In the genomic region with DNA sequence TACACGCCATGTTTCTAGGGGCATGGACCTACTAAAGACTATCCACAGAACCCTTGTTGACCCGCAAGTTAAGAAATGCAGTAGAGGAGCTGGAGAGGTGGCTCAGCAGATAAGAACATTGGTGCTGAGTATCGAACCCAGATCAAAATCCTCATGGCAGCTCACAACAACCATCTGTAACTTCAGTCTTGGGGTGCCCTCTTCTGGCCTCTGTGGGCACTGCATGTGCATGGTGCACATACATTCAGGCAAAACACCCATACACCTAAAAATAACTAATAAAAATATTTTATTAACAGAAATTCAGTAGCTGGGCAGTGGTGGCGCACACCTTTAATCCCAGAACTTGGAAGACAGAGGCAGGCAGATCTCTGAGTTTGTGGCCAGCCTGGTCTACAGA, we compare ENCODE assay signal across 9 mouse cellular contexts. TPM values are rescaled to one million over a fixed set of nuclear protein-coding genes. Genes with fewer than 3 reads are reported as not detected.
A peak's percentile ranks its signal among the peaks of the same experiment; 100 is the strongest.
DNase-seq lines count a peak whose midpoint lies in the region; ATAC-seq and TF ChIP-seq lines count a peak whose summit lies in the region.
"Had no signal": no experiment of that assay in that cellular context is flagged by ENCODE, and none has a peak within 500 bp of the region (broad histone marks: within the 10 kb centered on the region; RNA-seq: fewer than 3 reads in every experiment).

No protein-coding gene starts in this region.

- TF ChIP-seq POLR2A in liver, adult 2 months (IDR thresholded peaks at IDR 0.05; ENCODE audit: extremely low read depth, insufficient read depth, low read length), result no peak

- peaks cover 10% of the 10 kb centered on the region for H3K27me3 ChIP-seq in liver, adult 2 months (ENCODE audit: control insufficient read depth, insufficient read depth, low read length)
- peaks cover 28% of the 10 kb centered on the region for H3K27me3 ChIP-seq in liver, embryonic 11.5 days (replicated peaks; ENCODE audit: control insufficient read depth, insufficient read depth, low read length)
- H3K27me3 ChIP-seq in midbrain, postnatal 0 days (ENCODE audit: insufficient read depth, low read length), result peaks cover 20% of the 10 kb centered on the region

- no peak for ATAC-seq in liver, embryonic 11.5 days (replicated peaks; ENCODE audit: low FRiP score)
- no peak for ATAC-seq in midbrain, postnatal 0 days (ENCODE audit: low FRiP score)

- no peaks in the 10 kb centered on the region for H3K36me3 ChIP-seq in liver, adult 2 months (ENCODE audit: control insufficient read depth, insufficient read depth, low read length)
- no peaks in the 10 kb centered on the region for H3K36me3 ChIP-seq in liver, embryonic 11.5 days (ENCODE audit: control insufficient read depth, insufficient read depth, low read length)
- H3K36me3 ChIP-seq in midbrain, postnatal 0 days (ENCODE audit: insufficient read depth, low read length), result no peaks in the 10 kb centered on the region

- no peak overlapping the region for H3K9ac ChIP-seq in liver, adult 2 months (ENCODE audit: low read depth, low read length)
- H3K9ac ChIP-seq in liver, embryonic 11.5 days (ENCODE audit: low read depth, low read length), result no peak overlapping the region
- no peak overlapping the region for H3K9ac ChIP-seq in midbrain, postnatal 0 days (replicated peaks; ENCODE audit: low read length, poor library complexity, severe bottlenecking)

- no peaks in the 10 kb centered on the region for H3K9me3 ChIP-seq in liver, embryonic 11.5 days (ENCODE audit: control insufficient read depth, low read length)
- H3K9me3 ChIP-seq in midbrain, postnatal 0 days (ENCODE audit: low read length), result no peaks in the 10 kb centered on the region

- no peak overlapping the region for H3K27ac ChIP-seq in liver, adult 2 months (replicated peaks; ENCODE audit: insufficient read depth, low read depth, low read length)
- no peak overlapping the region for H3K27ac ChIP-seq in liver, embryonic 11.5 days (ENCODE audit: low read depth, low read length)
- no peak overlapping the region for H3K27ac ChIP-seq in midbrain, postnatal 0 days (ENCODE audit: low read depth, low read length)

- no peaks in the 10 kb centered on the region for H3K4me1 ChIP-seq in liver, adult 2 months (ENCODE audit: control insufficient read depth, insufficient read depth, low read length)
- H3K4me1 ChIP-seq in liver, embryonic 11.5 days (replicated peaks; ENCODE audit: control insufficient read depth, insufficient read depth, low read length), result 0 out of 2 replicates have a peak, but pooled peaks cover 4% of the 10 kb centered on the region
- no peaks in the 10 kb centered on the region for H3K4me1 ChIP-seq in midbrain, postnatal 0 days (ENCODE audit: insufficient read depth, low read length)
- H3K4me1 ChIP-seq: megakaryocyte, embryonic 14.5 days had no signal

- TF ChIP-seq CTCF in liver, adult 2 months (IDR thresholded peaks at IDR 0.05; ENCODE audit: low read depth, low read length), result peak; percentile 48; the same call in 1 of the 2 replicates
- peak; percentile 72 for TF ChIP-seq CTCF in midbrain, postnatal 0 days (IDR thresholded peaks at IDR 0.05)

- no peak overlapping the region for H3K4me2 ChIP-seq in liver, embryonic 11.5 days
- no peak overlapping the region for H3K4me2 ChIP-seq in midbrain, postnatal 0 days (ENCODE audit: low read depth, low read length, poor library complexity, severe bottlenecking)

- WGBS in liver, adult 2 months, result 94% methylated on average over 4 of the region's 4 CpGs
- WGBS in liver, embryonic 11.5 days, result 86% methylated on average over 4 of the region's 4 CpGs
- 80% methylated on average over 4 of the region's 4 CpGs for WGBS in midbrain, postnatal 0 days

- no peaks in the 10 kb centered on the region for H3K79me2 ChIP-seq in liver, adult 2 months (ENCODE audit: control insufficient read depth, insufficient read depth, low read length)

- H3K4me3 ChIP-seq in liver, adult 2 months (ENCODE audit: insufficient read depth, low read depth, low read length), result no peak overlapping the region
- H3K4me3 ChIP-seq in liver, embryonic 11.5 days (ENCODE audit: low read depth, low read length), result no peak overlapping the region
- no peak overlapping the region for H3K4me3 ChIP-seq in midbrain, postnatal 0 days (ENCODE audit: low read depth, low read length)
- H3K4me3 ChIP-seq: megakaryocyte, embryonic 14.5 days had no signal

- peak; percentile 42 to 67 for DNase-seq in cerebellum, postnatal 14 days
- no peak for DNase-seq in cerebellum, adult 9-11 months
- no peak for DNase-seq in liver, adult 2 months (ENCODE audit: extremely low read depth, low read depth, low spot score)
- no peak for DNase-seq in liver, embryonic 11.5 days (ENCODE audit: low spot score)
- DNase-seq in brain, adult 2 months (ENCODE audit: low read depth, low spot score), result peak; percentile 17
- DNase-seq in midbrain, postnatal 0 days (ENCODE audit: low spot score), result peak; percentile 21
- DNase-seq in MN1 (ENCODE audit: low spot score), result no peak
- no peak for DNase-seq in layer of hippocampus, adult 9-11 months

RNA-seq across cellular contexts. Expression of gene Jph2, which starts 54.1 kb away (rescaled TPM):
- 0.07 and 0.09 TPM in 2 replicates for total RNA-seq in liver, adult 2 months (2014; rRNA removed)
- polyA plus RNA-seq in liver, adult 2 months (2012; rRNA removed), result 0.07 and 0.10 TPM in 2 replicates
- polyA plus RNA-seq in liver, embryonic 11.5 days (2014; fragmentation: Nextera tagmentation; extraction: Ambion mirVana), result 0.19 and 0.26 TPM in 2 replicates
- total RNA-seq in midbrain, postnatal 0 days (2014; rRNA removed), result 2.3 and 3.5 TPM in 2 replicates
- polyA plus RNA-seq in midbrain, postnatal 0 days (2015; fragmentation: Nextera tagmentation; extraction: Ambion mirVana), result 1.5 and 2.2 TPM in 2 replicates

Comparison
In these comparisons a context has a peak if more than half of its experiments do, and no peak if none do; other contexts are left out.
1. DNase-seq: peak in cerebellum, postnatal 14 days (2 of 2), brain, adult 2 months (single experiment) and midbrain, postnatal 0 days (single experiment); none in cerebellum, adult 9-11 months (single experiment), liver, adult 2 months (single experiment), liver, embryonic 11.5 days (single experiment), MN1 (single experiment) and layer of hippocampus, adult 9-11 months (single experiment).